Mouse (Mus musculus) ovary, adult 2 months (tissue): ENCODE results near the gene Vmn2r96. TPM values are rescaled to one million over a fixed set of nuclear protein-coding genes. Genes with fewer than 3 reads are reported as not detected.

Source experiments
- polyA plus RNA-seq: library from polyadenylated mRNA; depleted of rRNA; stranded (reverse); fragments of >200 nt; gene quantifications from 2 replicates; pipeline ENCODE4 v1.2.3, GENCODE M21; 2012; rRNA removed

Vmn2r96 gene
- polyA plus RNA-seq: not detected in 2 replicates

DNA sequence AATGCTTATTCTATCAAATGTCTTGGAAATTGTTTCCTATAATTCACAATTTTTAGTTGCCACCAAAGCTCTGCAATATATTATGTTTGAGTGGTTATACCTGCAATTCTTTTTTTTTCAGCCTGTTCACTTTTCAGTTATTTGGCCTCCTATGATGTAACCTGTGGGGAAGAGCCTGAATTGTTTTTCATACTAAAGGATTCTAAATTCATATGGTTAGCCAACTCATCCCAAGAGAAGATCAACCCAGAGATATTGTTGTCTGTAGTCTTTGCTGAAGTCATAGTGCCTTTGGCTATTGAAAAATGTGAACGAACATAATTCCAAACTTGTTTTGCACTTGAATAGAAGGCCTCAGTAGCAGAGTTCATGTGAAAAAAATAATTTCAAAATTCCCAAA lies at the start of gene Vmn2r96:
Vmn2r96 (plus strand) TSS at position 301 of the 400 bp plus-strand sequence.

Other genes with a start within 250 kb of the Vmn2r96 start
- not detected in 2 replicates for gene Vmn2r95, start 149.1 kb upstream of the Vmn2r96 start, polyA plus RNA-seq